Mouse (Mus musculus) thymus, adult 2 months (tissue): ENCODE data around the gene Hspbap1. TPM values are rescaled to one million over a fixed set of nuclear protein-coding genes. Genes with fewer than 3 reads are reported as not detected.
A peak's percentile ranks its signal among the peaks of the same experiment; 100 is the strongest.

Experiments
- DNase-seq: peaks from one replicate; pipeline ENCODE4 v3.0.0; 2021
- H3K27ac ChIP-seq: fragments of 200-500 bp; 2 replicates; pipeline ENCODE4 v1.5.1; 2012; ENCODE audit warnings: low read length, control low read depth; ENCODE audit not compliant: control insufficient read depth, insufficient read depth
- H3K27me3 ChIP-seq: fragments of 200-500 bp; 2 replicates; pipeline ENCODE4 v1.6.1; 2012; ENCODE audit warnings: mild to moderate bottlenecking, low read length, moderate library complexity, mixed read lengths; ENCODE audit not compliant: control insufficient read depth, insufficient read depth
- H3K36me3 ChIP-seq: fragments of 200-500 bp; 2 replicates; pipeline ENCODE4 v1.6.1; 2012; ENCODE audit warnings: mild to moderate bottlenecking, low read length, moderate library complexity; ENCODE audit not compliant: control insufficient read depth, insufficient read depth
- H3K4me1 ChIP-seq: fragments of 200-500 bp; replicated peaks from 2 replicates; pipeline ENCODE4 v1.6.1; 2012; ENCODE audit warnings: low read length; ENCODE audit not compliant: control insufficient read depth, insufficient read depth
- H3K4me3 ChIP-seq: fragments of 200-500 bp; 2 replicates; pipeline ENCODE4 v1.5.1; 2012; ENCODE audit warnings: mild to moderate bottlenecking, low read length, control low read depth, moderate library complexity; ENCODE audit not compliant: control insufficient read depth, insufficient read depth
- CTCF ChIP-seq: fragments of 200-500 bp; IDR thresholded peaks from 2 replicates; pipeline ENCODE4 v1.5.1; 2012; ENCODE audit warnings: mild to moderate bottlenecking, control low read depth, low read length, moderate library complexity, borderline replicate concordance; ENCODE audit not compliant: control insufficient read depth, poor library complexity, insufficient read depth; ENCODE audit errors: extremely low read depth
- POLR2A ChIP-seq: fragments of 200-500 bp; IDR thresholded peaks from 2 replicates; pipeline ENCODE4 v1.6.1; 2012; ENCODE audit warnings: mild to moderate bottlenecking, low read length, control low read depth, moderate library complexity; ENCODE audit not compliant: control insufficient read depth, poor library complexity, insufficient read depth; ENCODE audit errors: extremely low read depth
- WGBS: fragments of 180-500 bp; shearing (Covaris S2); methylation state at CpG from one replicate; pipeline ENCODE4 v1.1.7; 2018; 5-methylcytosine and 5-hydroxymethylcytosine counted together
- polyA plus RNA-seq: library from polyadenylated mRNA; depleted of rRNA; stranded (reverse); fragments of >200 nt; gene quantifications from 2 replicates; pipeline ENCODE4 v1.2.3, GENCODE M21; 2012

Hspbap1 gene
- polyA plus RNA-seq, 1 experiment, result 16.0 TPM

GRCm38 (mm10) chr16:35806973-35807662, 36.9 kb downstream of the Hspbap1 start:
- no peak for DNase-seq
- Histone ChIP-seq H3K4me1 (no peaks in the 10 kb centered on the region), H3K36me3 (peaks cover 6% of the 10 kb centered on the region; the same call in 1 of the 2 replicates), H3K27ac (no peak overlapping the region), H3K27me3 (no peaks in the 10 kb centered on the region), H3K4me3 (no peak overlapping the region)
- 94% methylated on average over 6 of the region's 6 CpGs for WGBS
- TF ChIP-seq CTCF, result no peak
- no peak for TF ChIP-seq POLR2A

GRCm38 (mm10) chr16:35807663-35807992, 37.5 kb downstream of the Hspbap1 start:
- Histone ChIP-seq H3K27me3 (no peaks in the 10 kb centered on the region), H3K4me3 (no peak overlapping the region), H3K27ac (no peak overlapping the region), H3K36me3 (peaks cover 6% of the 10 kb centered on the region; the same call in 1 of the 2 replicates), H3K4me1 (no peaks in the 10 kb centered on the region)
- DNase-seq, result no peak
- 97% methylated on average over 4 of the region's 4 CpGs for WGBS
- TF ChIP-seq CTCF, result no peak
- TF ChIP-seq POLR2A, result no peak

GRCm38 (mm10) chr16:35808838-35809237, 38.7 kb downstream of the Hspbap1 start:
- no peak for TF ChIP-seq POLR2A
- no peak for TF ChIP-seq CTCF
- peaks cover 6% of the 10 kb centered on the region; the same call in 1 of the 2 replicates for H3K36me3 ChIP-seq
- H3K27ac ChIP-seq, result no peak overlapping the region
- 100% methylated on average over 2 of the region's 2 CpGs for WGBS
- H3K4me1 ChIP-seq, result no peaks in the 10 kb centered on the region
- no peaks in the 10 kb centered on the region for H3K27me3 ChIP-seq
- H3K4me3 ChIP-seq, result no peak overlapping the region
- DNase-seq, result no peak

- no peak for DNase-seq
- no peak for TF ChIP-seq CTCF
- TF ChIP-seq POLR2A, result no peak
- 85% methylated on average over 3 of the region's 3 CpGs for WGBS
- Histone ChIP-seq H3K4me3 (no peak overlapping the region), H3K36me3 (no peaks in the 10 kb centered on the region), H3K27ac (no peak overlapping the region), H3K4me1 (peaks cover 4% of the 10 kb centered on the region), H3K27me3 (no peaks in the 10 kb centered on the region)
These were observed 42.9 kb downstream of the Hspbap1 start for GRCm38 (mm10) chr16:35813119-35813518.

GRCm38 (mm10) chr16:35817255-35818089, 47.3 kb downstream of the Hspbap1 start:
- TF ChIP-seq POLR2A (no peak), CTCF (peak; percentile 98)
- Histone ChIP-seq H3K27ac (no peak overlapping the region), H3K36me3 (no peaks in the 10 kb centered on the region), H3K4me1 (peaks cover 4% of the 10 kb centered on the region), H3K27me3 (no peaks in the 10 kb centered on the region), H3K4me3 (no peak overlapping the region)
- WGBS, result 27% methylated on average over 13 of the region's 13 CpGs
- peak; percentile 87 for DNase-seq

- no peaks in the 10 kb centered on the region for H3K27me3 ChIP-seq
- no peak overlapping the region for H3K27ac ChIP-seq
- H3K4me3 ChIP-seq, result no peak overlapping the region
- H3K36me3 ChIP-seq, result peaks cover 22% of the 10 kb centered on the region
- no peaks in the 10 kb centered on the region for H3K4me1 ChIP-seq
- TF ChIP-seq POLR2A (no peak), CTCF (no peak)
- WGBS, result 88% methylated on average over 7 of the region's 7 CpGs
- DNase-seq, result no peak
These were observed 59.8 kb downstream of the Hspbap1 start for GRCm38 (mm10) chr16:35829999-35830398.

GRCm38 (mm10) chr16:35832926-35833325, 62.8 kb downstream of the Hspbap1 start:
- no peak for DNase-seq
- 96% methylated on average over 3 of the region's 3 CpGs for WGBS
- Histone ChIP-seq H3K36me3 (peaks cover 12% of the 10 kb centered on the region), H3K27ac (no peak overlapping the region), H3K4me3 (no peak overlapping the region), H3K27me3 (no peaks in the 10 kb centered on the region), H3K4me1 (no peaks in the 10 kb centered on the region)
- TF ChIP-seq CTCF (no peak), POLR2A (no peak)
